Mouse (Mus musculus): Measurements from ENCODE around the gene 2200002D01Rik. TPM values are rescaled to one million over a fixed set of nuclear protein-coding genes. Genes with fewer than 3 reads are reported as not detected.

Gene 2200002D01Rik
- polyA plus RNA-seq, 2 experiments = 0.92 to 3.0 TPM

DNA sequence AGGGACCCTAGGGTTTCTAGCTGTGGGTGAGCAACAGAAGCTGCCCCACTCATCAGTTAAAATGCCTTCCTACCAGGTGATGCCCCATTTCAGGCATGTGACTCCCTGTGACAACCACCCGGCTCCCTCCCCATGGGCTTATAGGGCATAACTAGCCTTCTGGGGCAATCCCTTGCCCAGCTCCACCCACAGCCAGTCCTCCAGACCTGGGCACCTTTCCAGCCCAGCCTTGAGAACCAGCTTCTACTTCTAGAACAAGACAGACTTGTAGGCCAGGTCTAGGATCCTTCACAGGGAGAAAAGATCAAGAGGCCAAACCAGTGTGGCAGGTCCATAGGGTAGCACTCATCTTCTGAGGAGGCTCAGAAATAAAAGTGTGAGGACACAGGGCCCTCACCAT lies 9.1 kb upstream of the 2200002D01Rik start:
- no peak overlapping the region for H3K4me2 ChIP-seq (replicated peaks; ENCODE audit: low read depth, low read length, severe bottlenecking)
- ATAC-seq (ENCODE audit: low FRiP score, low read depth) (no peak), DNase-seq (ENCODE audit: low spot score) (no peak)
- no peak overlapping the region for H3K9ac ChIP-seq (ENCODE audit: low read depth, low read length, severe bottlenecking)
- no peaks in the 10 kb centered on the region for H3K9me3 ChIP-seq (ENCODE audit: control insufficient read depth, low read length)
- no peak overlapping the region for H3K27ac ChIP-seq (replicated peaks; ENCODE audit: low read depth, low read length)
- no peaks in the 10 kb centered on the region; the same call in 1 of the 2 replicates for H3K4me1 ChIP-seq (ENCODE audit: control insufficient read depth, insufficient read depth, low read length)
- peaks cover 5% of the 10 kb centered on the region for H3K36me3 ChIP-seq (ENCODE audit: control insufficient read depth, insufficient read depth, low read length)
- no peak overlapping the region for H3K4me3 ChIP-seq (replicated peaks; ENCODE audit: low read length)
- WGBS = 86% methylated on average over 1 of the region's 1 CpGs
- H3K27me3 ChIP-seq (ENCODE audit: control insufficient read depth, insufficient read depth, low read length) = no peaks in the 10 kb centered on the region
- no peak for TF ChIP-seq POLR2A (IDR thresholded peaks at IDR 0.05; ENCODE audit: borderline replicate concordance, extremely low read depth, insufficient read depth, insufficient read length)

DNA sequence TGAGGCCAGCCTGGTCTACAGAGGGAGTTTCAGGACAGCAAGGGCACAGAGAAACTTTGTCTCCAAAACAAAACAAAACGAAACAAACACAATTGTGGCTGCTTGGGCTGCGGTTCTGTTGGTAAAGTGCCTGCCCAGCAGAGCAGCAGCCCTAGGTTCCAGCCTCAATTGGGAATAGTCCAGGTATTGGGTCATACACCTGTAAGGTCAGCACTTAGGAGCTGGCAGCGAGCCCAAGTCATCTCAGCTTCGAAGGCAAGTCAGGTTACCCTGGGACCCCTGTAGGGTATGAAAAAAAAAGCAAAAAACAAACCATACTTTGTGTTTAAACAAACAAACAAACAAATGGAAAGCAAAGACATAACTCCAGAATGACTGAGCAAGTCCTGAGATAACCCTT lies 7.6 kb upstream of the 2200002D01Rik start:
- ATAC-seq (ENCODE audit: low FRiP score, low read depth) (no peak), DNase-seq (ENCODE audit: low spot score) (no peak)
- H3K27ac ChIP-seq (replicated peaks; ENCODE audit: low read depth, low read length) = no peak overlapping the region
- no peaks in the 10 kb centered on the region for H3K27me3 ChIP-seq (ENCODE audit: control insufficient read depth, insufficient read depth, low read length)
- peaks cover 5% of the 10 kb centered on the region for H3K36me3 ChIP-seq (ENCODE audit: control insufficient read depth, insufficient read depth, low read length)
- H3K9ac ChIP-seq (ENCODE audit: low read depth, low read length, severe bottlenecking) = no peak overlapping the region
- no peaks in the 10 kb centered on the region; the same call in 1 of the 2 replicates for H3K4me1 ChIP-seq (ENCODE audit: control insufficient read depth, insufficient read depth, low read length)
- WGBS = 83% methylated on average over 4 of the region's 4 CpGs
- H3K4me2 ChIP-seq (replicated peaks; ENCODE audit: low read depth, low read length, severe bottlenecking) = no peak overlapping the region
- no peak for TF ChIP-seq POLR2A (IDR thresholded peaks at IDR 0.05; ENCODE audit: borderline replicate concordance, extremely low read depth, insufficient read depth, insufficient read length)
- no peaks in the 10 kb centered on the region for H3K9me3 ChIP-seq (ENCODE audit: control insufficient read depth, low read length)
- no peak overlapping the region for H3K4me3 ChIP-seq (replicated peaks; ENCODE audit: low read length)

DNA sequence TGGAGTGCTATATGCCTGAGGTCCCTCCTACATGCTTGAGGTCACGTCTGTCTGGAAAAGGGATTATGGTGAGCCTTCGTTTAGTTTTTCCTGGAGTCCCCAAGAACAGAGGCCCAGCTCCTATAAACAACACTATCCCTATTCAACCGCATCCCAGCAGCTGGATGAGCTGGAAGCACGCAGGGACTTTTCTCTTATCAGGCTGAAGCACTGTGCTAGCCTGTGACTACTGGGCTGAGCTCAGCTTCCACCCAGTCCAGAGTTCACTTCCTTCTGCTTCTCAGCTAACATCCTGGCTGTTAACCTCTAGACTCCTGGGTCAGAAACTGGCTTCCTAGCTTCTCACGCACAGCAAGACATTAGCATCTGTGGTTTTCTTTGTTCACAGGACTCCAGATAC lies 5.6 kb upstream of the 2200002D01Rik start:
- Histone ChIP-seq H3K36me3 (ENCODE audit: control insufficient read depth, insufficient read depth, low read length) (peaks cover 5% of the 10 kb centered on the region; the same call in 1 of the 2 replicates), H3K27ac (replicated peaks; ENCODE audit: low read depth, low read length) (no peak overlapping the region), H3K4me1 (ENCODE audit: control insufficient read depth, insufficient read depth, low read length) (no peaks in the 10 kb centered on the region; the same call in 1 of the 2 replicates), H3K9me3 (ENCODE audit: control insufficient read depth, low read length) (no peaks in the 10 kb centered on the region), H3K27me3 (ENCODE audit: control insufficient read depth, insufficient read depth, low read length) (no peaks in the 10 kb centered on the region), H3K4me2 (replicated peaks; ENCODE audit: low read depth, low read length, severe bottlenecking) (no peak overlapping the region), H3K9ac (ENCODE audit: low read depth, low read length, severe bottlenecking) (no peak overlapping the region), H3K4me3 (replicated peaks; ENCODE audit: low read length) (no peak overlapping the region)
- WGBS = 52% methylated on average over 5 of the region's 5 CpGs
- TF ChIP-seq POLR2A (IDR thresholded peaks at IDR 0.05; ENCODE audit: borderline replicate concordance, extremely low read depth, insufficient read depth, insufficient read length) = no peak
- DNase-seq (ENCODE audit: low spot score) = no peak
- no peak for ATAC-seq (ENCODE audit: low FRiP score, low read depth)

DNA sequence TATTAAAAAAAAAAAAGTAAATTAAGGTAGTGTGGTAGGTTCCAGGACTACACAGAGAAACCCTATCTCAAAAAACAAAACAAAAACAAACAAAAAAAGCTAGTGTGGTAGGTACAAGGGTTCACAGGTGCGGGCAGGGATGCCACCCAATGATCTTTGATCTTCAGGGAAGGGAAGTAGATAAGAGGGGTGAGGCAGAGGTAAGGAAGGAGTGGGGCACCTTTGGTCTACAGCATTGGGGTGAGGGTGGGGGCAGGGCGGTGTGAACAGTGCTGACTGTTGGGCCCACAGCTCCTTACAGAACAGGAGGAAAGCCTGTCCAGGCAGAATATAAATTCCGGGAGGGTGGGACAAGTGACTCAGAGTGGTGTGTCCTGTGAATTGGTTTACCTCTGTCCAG lies 2.9 kb upstream of the 2200002D01Rik start:
- H3K9me3 ChIP-seq (ENCODE audit: control insufficient read depth, low read length) = no peaks in the 10 kb centered on the region
- no peak overlapping the region for H3K27ac ChIP-seq (replicated peaks; ENCODE audit: low read depth, low read length)
- no peak for ATAC-seq (ENCODE audit: low FRiP score, low read depth)
- no peaks in the 10 kb centered on the region for H3K27me3 ChIP-seq (ENCODE audit: control insufficient read depth, insufficient read depth, low read length)
- H3K4me1 ChIP-seq (ENCODE audit: control insufficient read depth, insufficient read depth, low read length) = peaks cover 3% of the 10 kb centered on the region
- TF ChIP-seq POLR2A (IDR thresholded peaks at IDR 0.05; ENCODE audit: borderline replicate concordance, extremely low read depth, insufficient read depth, insufficient read length) = no peak
- no peak overlapping the region for H3K9ac ChIP-seq (ENCODE audit: low read depth, low read length, severe bottlenecking)
- H3K4me3 ChIP-seq (replicated peaks; ENCODE audit: low read length) = no peak overlapping the region
- WGBS = 67% methylated on average over 3 of the region's 3 CpGs
- no peak for DNase-seq (ENCODE audit: low spot score)
- no peak overlapping the region for H3K4me2 ChIP-seq (replicated peaks; ENCODE audit: low read depth, low read length, severe bottlenecking)
- H3K36me3 ChIP-seq (ENCODE audit: control insufficient read depth, insufficient read depth, low read length) = peaks cover 21% of the 10 kb centered on the region

DNA sequence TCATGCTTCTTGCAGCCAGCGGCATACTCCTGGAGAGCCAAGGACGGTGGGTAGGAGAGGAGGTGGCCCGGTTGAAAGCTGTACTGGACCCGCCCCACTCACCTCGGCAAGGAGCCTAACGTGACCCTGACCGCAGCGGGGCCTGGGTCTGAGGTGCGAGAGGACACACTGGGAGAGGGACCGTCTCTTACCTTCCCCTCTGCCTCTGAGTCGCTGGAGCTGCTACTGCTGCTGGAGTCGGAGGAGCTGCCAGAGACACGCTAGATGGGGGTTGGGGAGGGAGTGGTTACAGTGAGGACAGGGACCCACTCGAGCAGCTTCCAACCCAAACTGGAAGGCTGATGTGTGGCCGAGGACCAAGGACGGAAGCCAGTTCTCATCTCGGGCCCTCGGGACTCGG lies 560 bp downstream of the 2200002D01Rik start:
- H3K4me2 ChIP-seq (replicated peaks; ENCODE audit: low read depth, low read length, severe bottlenecking) = peak overlapping the region; percentile 41
- DNase-seq (ENCODE audit: low spot score) (no peak), ATAC-seq (ENCODE audit: low FRiP score, low read depth) (no peak)
- H3K36me3 ChIP-seq (ENCODE audit: control insufficient read depth, insufficient read depth, low read length) = peaks cover 42% of the 10 kb centered on the region
- peak overlapping the region; percentile 32; the same call in 1 of the 2 replicates for H3K9ac ChIP-seq (ENCODE audit: low read depth, low read length, severe bottlenecking)
- 20% methylated on average over 19 of the region's 19 CpGs for WGBS
- no peak for TF ChIP-seq POLR2A (IDR thresholded peaks at IDR 0.05; ENCODE audit: borderline replicate concordance, extremely low read depth, insufficient read depth, insufficient read length)
- no peaks in the 10 kb centered on the region for H3K9me3 ChIP-seq (ENCODE audit: control insufficient read depth, low read length)
- H3K27ac ChIP-seq (replicated peaks; ENCODE audit: low read depth, low read length) = no peak overlapping the region
- peak overlapping the region; percentile 19 for H3K4me3 ChIP-seq (replicated peaks; ENCODE audit: low read length)
- no peaks in the 10 kb centered on the region for H3K27me3 ChIP-seq (ENCODE audit: control insufficient read depth, insufficient read depth, low read length)
- peaks cover 3% of the 10 kb centered on the region; the same call in 1 of the 2 replicates for H3K4me1 ChIP-seq (ENCODE audit: control insufficient read depth, insufficient read depth, low read length)

DNA sequence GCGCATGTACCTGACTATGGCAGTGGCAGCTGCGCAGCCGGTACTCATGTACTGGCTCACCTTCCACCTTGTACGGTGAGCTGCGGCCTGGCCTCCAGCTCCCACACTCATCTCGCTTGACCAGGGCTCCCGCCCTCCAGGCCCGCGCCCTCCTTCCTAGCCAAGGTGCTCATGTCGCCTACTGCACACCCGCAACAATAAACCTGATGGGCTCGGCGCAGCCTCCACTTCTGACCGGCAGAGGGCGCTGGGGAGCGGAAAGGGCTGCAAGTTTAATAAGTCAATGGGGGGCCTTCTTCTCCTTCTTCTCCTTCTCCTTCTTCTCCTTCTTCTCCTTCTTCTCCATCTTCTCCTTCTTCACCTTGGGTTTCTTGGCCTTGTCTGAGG lies 959 bp downstream of the 2200002D01Rik start:
- Histone ChIP-seq H3K4me3 (replicated peaks; ENCODE audit: low read length) (peak overlapping the region; percentile 19), H3K27ac (replicated peaks; ENCODE audit: low read depth, low read length) (no peak overlapping the region), H3K4me2 (replicated peaks; ENCODE audit: low read depth, low read length, severe bottlenecking) (peak overlapping the region; percentile 41), H3K36me3 (ENCODE audit: control insufficient read depth, insufficient read depth, low read length) (peaks cover 42% of the 10 kb centered on the region), H3K4me1 (ENCODE audit: control insufficient read depth, insufficient read depth, low read length) (peaks cover 3% of the 10 kb centered on the region; the same call in 1 of the 2 replicates), H3K27me3 (ENCODE audit: control insufficient read depth, insufficient read depth, low read length) (no peaks in the 10 kb centered on the region), H3K9ac (ENCODE audit: low read depth, low read length, severe bottlenecking) (peak overlapping the region; percentile 32; the same call in 1 of the 2 replicates), H3K9me3 (ENCODE audit: control insufficient read depth, low read length) (no peaks in the 10 kb centered on the region)
- 26% methylated on average over 16 of the region's 16 CpGs for whole genome bisulfite sequencing
- DNase-seq (ENCODE audit: low spot score) = no peak
- TF ChIP-seq POLR2A (IDR thresholded peaks at IDR 0.05; ENCODE audit: borderline replicate concordance, extremely low read depth, insufficient read depth, insufficient read length) = 0 out of 2 replicates have a peak, but pooled peaks have one; percentile 16
- peak; percentile 19; the same call in 1 of the 2 replicates for ATAC-seq (ENCODE audit: low FRiP score, low read depth)

All from limb, embryonic 14.5 days (tissue).